Mouse (Mus musculus) myocyte (in vitro differentiated cells): ENCODE measurements around the gene Ssbp3. TPM values are rescaled to one million over a fixed set of nuclear protein-coding genes. Genes with fewer than 3 reads are reported as not detected.

Experiments used
- H3K27me3 ChIP-seq: one replicate; pipeline ENCODE4 v1.6.1; 2011; ENCODE audit not compliant: control insufficient read depth, insufficient read depth, insufficient read length
- H3K36me3 ChIP-seq: one replicate; pipeline ENCODE4 v1.6.1; 2011; ENCODE audit not compliant: control insufficient read depth, insufficient read depth
- H3K4me2 ChIP-seq: one replicate; pipeline ENCODE4 v1.6.1; 2011; ENCODE audit warnings: low read depth, control low read depth
- H3K4me3 ChIP-seq: one replicate; pipeline ENCODE4 v1.5.1; 2011; ENCODE audit warnings: mild to moderate bottlenecking, control low read depth, moderate library complexity
- H3K79me2 ChIP-seq: one replicate; pipeline ENCODE4 v1.6.1; 2011; ENCODE audit not compliant: control insufficient read depth, insufficient read depth
- H3ac ChIP-seq: one replicate; pipeline ENCODE4 v1.6.1; 2011; ENCODE audit not compliant: control insufficient read depth, insufficient read length
- CEBPB ChIP-seq: IDR thresholded peaks from 2 replicates; pipeline ENCODE4 v1.6.1; 2011; ENCODE audit warnings: mild to moderate bottlenecking, moderate library complexity; ENCODE audit not compliant: poor library complexity, insufficient read depth, severe bottlenecking
- E2F4 ChIP-seq: IDR thresholded peaks from one replicate; pipeline ENCODE4 v1.6.1; 2011; ENCODE audit warnings: mild to moderate bottlenecking, control low read depth, moderate library complexity; ENCODE audit not compliant: insufficient read depth
- MAX ChIP-seq: IDR thresholded peaks from one replicate; pipeline ENCODE4 v1.6.1; 2011; ENCODE audit warnings: low read depth, mild to moderate bottlenecking, control low read depth
- MYOD1 ChIP-seq, 3 experiments: IDR thresholded peaks; one replicate each; pipeline ENCODE4 v1.6.1; 2011; ENCODE audit warnings: control low read depth in 2 of 3, low read depth in 2 of 3, mild to moderate bottlenecking in 2 of 3, moderate library complexity in 1 of 3; ENCODE audit not compliant: insufficient read length in 2 of 3, control insufficient read depth in 1 of 3
- MYOG ChIP-seq, 3 experiments: IDR thresholded peaks; one replicate each; pipeline ENCODE4 v1.6.1; 2011; ENCODE audit warnings: control low read depth in 2 of 3, low read depth in 2 of 3, mild to moderate bottlenecking in 2 of 3; ENCODE audit not compliant: insufficient read length in 2 of 3, control insufficient read depth in 1 of 3, insufficient read depth in 1 of 3
- POLR2A ChIP-seq: IDR thresholded peaks from one replicate; pipeline ENCODE4 v1.6.1; 2011; ENCODE audit warnings: low read depth, mild to moderate bottlenecking, control low read depth, moderate library complexity; ENCODE audit not compliant: insufficient read length
- POLR2AphosphoS2 ChIP-seq: IDR thresholded peaks from one replicate; pipeline ENCODE4 v1.6.1; 2011; ENCODE audit warnings: low read depth, control low read depth; ENCODE audit not compliant: insufficient read length
- REST ChIP-seq: IDR thresholded peaks from one replicate; pipeline ENCODE4 v1.6.1; 2011; ENCODE audit warnings: mild to moderate bottlenecking, control low read depth, moderate library complexity; ENCODE audit not compliant: insufficient read depth, insufficient read length
- SRF ChIP-seq: IDR thresholded peaks from one replicate; pipeline ENCODE4 v1.6.1; 2011; ENCODE audit warnings: low read depth; ENCODE audit not compliant: control insufficient read depth, insufficient read length
- TCF12 ChIP-seq: IDR thresholded peaks from one replicate; pipeline ENCODE4 v1.6.1; 2011; ENCODE audit warnings: mild to moderate bottlenecking, control low read depth; ENCODE audit not compliant: poor library complexity, insufficient read depth, severe bottlenecking
- TCF3 ChIP-seq: IDR thresholded peaks from one replicate; pipeline ENCODE4 v1.6.1; 2011; ENCODE audit warnings: low read depth, control low read depth; ENCODE audit not compliant: insufficient read length
- USF1 ChIP-seq: IDR thresholded peaks from one replicate; pipeline ENCODE4 v1.6.1; 2011; ENCODE audit warnings: low read depth, mild to moderate bottlenecking, control low read depth, moderate library complexity
- polyA plus RNA-seq: library from polyadenylated mRNA; unstranded; fragments of >200 nt; fragmentation: generic; extraction: Trizol; gene quantifications from one replicate; pipeline ENCODE4 v1.2.1, GENCODE M21; 2012; ENCODE audit warnings: missing spikeins

Ssbp3 gene
- polyA plus RNA-seq, 1 experiment = 59.4 TPM

- H3K27me3 ChIP-seq = no peaks in the 10 kb centered on the region
- no peaks in the 10 kb centered on the region for H3K79me2 ChIP-seq
- H3K4me2 ChIP-seq = no peak overlapping the region
- H3ac ChIP-seq = no peak overlapping the region
- no peaks in the 10 kb centered on the region for H3K36me3 ChIP-seq
- no peak for TF ChIP-seq SRF
- no peak for TF ChIP-seq MAX
- no peak for TF ChIP-seq MYOD1 (IDR thresholded peaks at IDR 0.05; ENCODE audit: control insufficient read depth in 1 of 3, insufficient read length in 2 of 3, low read depth in 2 of 3)
- TF ChIP-seq E2F4 = no peak
- TF ChIP-seq TCF3 = no peak
- TF ChIP-seq REST = no peak
- TF ChIP-seq CEBPB = no peak
- no peak for TF ChIP-seq TCF12
- H3K4me3 ChIP-seq = no peak overlapping the region
Measured at GRCm38 (mm10) chr4:106866381-106866780, 44.1 kb upstream of the Ssbp3 start.

GRCm38 (mm10) chr4:106866845-106867244, 43.7 kb upstream of the Ssbp3 start:
- no peaks in the 10 kb centered on the region for H3K27me3 ChIP-seq
- no peak overlapping the region for H3ac ChIP-seq
- TF ChIP-seq MAX = no peak
- no peak overlapping the region for H3K4me2 ChIP-seq
- H3K79me2 ChIP-seq = no peaks in the 10 kb centered on the region
- no peaks in the 10 kb centered on the region for H3K36me3 ChIP-seq
- H3K4me3 ChIP-seq = no peak overlapping the region

GRCm38 (mm10) chr4:106868737-106869438, 41.6 kb upstream of the Ssbp3 start:
- TF ChIP-seq MYOG (IDR thresholded peaks at IDR 0.05; ENCODE audit: control insufficient read depth in 1 of 3, insufficient read depth in 1 of 3, insufficient read length in 2 of 3, low read depth in 2 of 3) (peak; percentile 76 to 95 (median 78)), MYOD1 (IDR thresholded peaks at IDR 0.05; ENCODE audit: control insufficient read depth in 1 of 3, insufficient read length in 2 of 3, low read depth in 2 of 3) (peak; percentile 92 to 100 (median 99)), TCF12 (peak; percentile 89), REST (no peak), TCF3 (peak; percentile 81), USF1 (no peak)
- no peaks in the 10 kb centered on the region for H3K27me3 ChIP-seq
- no peak overlapping the region for H3K4me3 ChIP-seq
- H3K4me2 ChIP-seq = peak overlapping the region; percentile 60
- H3K36me3 ChIP-seq = no peaks in the 10 kb centered on the region
- H3K79me2 ChIP-seq = no peaks in the 10 kb centered on the region
- H3ac ChIP-seq = no peak overlapping the region

- peak overlapping the region; percentile 60 for H3K4me2 ChIP-seq
- no peaks in the 10 kb centered on the region for H3K79me2 ChIP-seq
- no peaks in the 10 kb centered on the region for H3K27me3 ChIP-seq
- TF ChIP-seq TCF3 (no peak), POLR2A (no peak), CEBPB (no peak), E2F4 (no peak), USF1 (no peak), MYOG (IDR thresholded peaks at IDR 0.05; ENCODE audit: control insufficient read depth in 1 of 3, insufficient read depth in 1 of 3, insufficient read length in 2 of 3, low read depth in 2 of 3) (no peak), MAX (no peak), POLR2AphosphoS2 (no peak), SRF (no peak)
- no peak overlapping the region for H3ac ChIP-seq
- no peak overlapping the region for H3K4me3 ChIP-seq
- no peaks in the 10 kb centered on the region for H3K36me3 ChIP-seq
Measured at GRCm38 (mm10) chr4:106869539-106869951, 41.0 kb upstream of the Ssbp3 start.

GRCm38 (mm10) chr4:106870556-106870955, 39.9 kb upstream of the Ssbp3 start:
- TF ChIP-seq CEBPB = no peak
- TF ChIP-seq SRF = no peak
- TF ChIP-seq TCF3 = no peak
- TF ChIP-seq MAX = no peak
- no peak for TF ChIP-seq E2F4
- TF ChIP-seq MYOD1 (IDR thresholded peaks at IDR 0.05; ENCODE audit: control insufficient read depth in 1 of 3, insufficient read length in 2 of 3, low read depth in 2 of 3) = no peak
- TF ChIP-seq POLR2AphosphoS2 = no peak
- TF ChIP-seq MYOG (IDR thresholded peaks at IDR 0.05; ENCODE audit: control insufficient read depth in 1 of 3, insufficient read depth in 1 of 3, insufficient read length in 2 of 3, low read depth in 2 of 3) = no peak
- no peak for TF ChIP-seq REST
- TF ChIP-seq TCF12 = no peak
- TF ChIP-seq POLR2A = no peak
- no peak for TF ChIP-seq USF1
- H3K27me3 ChIP-seq = no peaks in the 10 kb centered on the region

More at GRCm38 (mm10) chr4:106870556-106870955, 39.9 kb upstream of the Ssbp3 start:
- H3K36me3 ChIP-seq = no peaks in the 10 kb centered on the region
- H3K4me3 ChIP-seq = no peak overlapping the region
- H3K4me2 ChIP-seq = no peak overlapping the region
- no peaks in the 10 kb centered on the region for H3K79me2 ChIP-seq
- no peak overlapping the region for H3ac ChIP-seq
